Mouse (Mus musculus) CD4-positive helper T cell, adult 2 months (primary cell): ENCODE measurements at regions not wholly inside any gene's neighbourhood (a gene's known extent, or its start where the extent isn't known, plus 50 kb on each side); places are given as distances from the start of the nearest gene placed in this dataset.

Experiments used
- DNase-seq: peaks from one replicate; pipeline ENCODE4 v3.0.0-alpha.2; 2012; ENCODE audit warnings: low read depth, missing footprints, low spot score

GRCm38 (mm10) chr2:117023436-117023835 is 97.7 kb upstream of the Spred1 start:
- no peak for DNase-seq

- no peak for DNase-seq
These were observed 94.1 kb upstream of the Spred1 start for GRCm38 (mm10) chr2:117027071-117027470.

- DNase-seq = no peak
These were observed 92.4 kb upstream of the Spred1 start for GRCm38 (mm10) chr2:117028771-117029170.

- DNase-seq = no peak
These were observed 84.8 kb upstream of the Spred1 start for GRCm38 (mm10) chr2:117036197-117036872.

- DNase-seq = no peak
These were observed 81.0 kb upstream of the Spred1 start for GRCm38 (mm10) chr2:117040211-117040610.

- no peak for DNase-seq
These were observed 77.3 kb upstream of the Spred1 start for GRCm38 (mm10) chr2:117043831-117044230.

GRCm38 (mm10) chr2:117048290-117048730 is 72.9 kb upstream of the Spred1 start:
- no peak for DNase-seq

- DNase-seq = no peak
These were observed 71.1 kb upstream of the Spred1 start for GRCm38 (mm10) chr2:117050061-117050460.

- DNase-seq = no peak
These were observed 57.0 kb upstream of the Spred1 start for GRCm38 (mm10) chr2:117064126-117064525.

GRCm38 (mm10) chr2:117070348-117070747 is 50.8 kb upstream of the Spred1 start:
- no peak for DNase-seq

GRCm38 (mm10) chr2:117071098-117071497 is 50.1 kb upstream of the Spred1 start:
- DNase-seq = no peak
